Mouse (Mus musculus) cerebellum, postnatal 36 days (tissue): ENCODE measurements at regions not wholly inside any gene's neighbourhood (a gene's known extent, or its start where the extent isn't known, plus 50 kb on each side); places are given as distances from the start of the nearest gene placed in this dataset.

ENCODE experiments used
- DNase-seq, 2 experiments: peaks; one replicate each; pipeline ENCODE4 v3.0.0; 2021 to 2022; ENCODE audit warnings: mixed read lengths in 2 of 2

DNA sequence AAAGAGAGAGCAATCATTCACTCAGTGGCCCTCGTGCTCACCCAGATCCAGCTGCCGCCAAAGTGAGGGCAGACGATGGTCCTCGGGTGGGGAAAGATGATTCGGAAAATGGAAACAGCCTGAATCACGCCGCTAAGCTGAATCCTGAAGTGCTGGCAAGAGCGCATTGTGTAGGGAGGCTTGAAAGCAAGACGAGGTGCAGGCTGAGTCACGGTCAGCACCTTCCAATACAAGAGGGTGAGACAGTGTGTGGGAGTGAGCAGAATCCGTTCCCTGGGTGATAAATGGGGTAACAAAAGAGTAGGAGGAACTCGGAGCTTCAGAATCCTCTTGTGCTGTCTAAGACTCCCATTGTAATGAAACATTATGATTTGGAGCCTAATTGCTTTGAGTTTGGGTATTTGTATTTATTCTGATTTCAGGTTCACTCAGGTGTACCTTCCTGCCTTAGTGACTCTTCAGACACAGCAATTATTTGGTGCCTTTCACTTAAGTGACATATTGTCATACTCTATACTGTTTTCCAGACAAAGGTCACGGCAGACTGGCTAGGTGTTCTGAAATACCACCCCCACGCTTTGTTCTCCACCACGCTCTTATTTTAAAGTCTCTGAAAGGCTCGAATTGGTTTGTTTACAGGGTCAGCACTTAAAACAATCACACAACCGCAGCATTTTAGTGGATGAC is 70.0 kb downstream of the Mbip start:
- no peak for DNase-seq

DNA sequence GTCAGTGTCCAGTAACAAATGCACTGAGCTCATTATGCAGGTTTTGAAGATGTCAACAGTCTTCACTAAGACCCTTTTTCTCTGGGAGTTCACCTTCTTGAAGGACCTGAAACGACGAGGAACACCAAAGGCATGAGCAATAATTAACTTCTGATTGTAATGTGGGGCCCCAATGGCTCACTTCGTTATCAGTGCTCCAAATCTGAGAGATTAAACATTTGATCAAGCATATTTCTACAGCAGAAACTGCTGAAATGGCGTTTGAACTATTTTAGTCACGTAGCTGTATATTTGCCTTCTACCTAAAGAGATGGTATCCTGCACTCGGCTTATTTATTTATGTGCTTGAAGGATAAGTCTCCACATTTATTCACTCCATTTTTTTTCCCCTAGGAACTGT is 80.6 kb downstream of the Mbip start:
- no peak for DNase-seq

DNA sequence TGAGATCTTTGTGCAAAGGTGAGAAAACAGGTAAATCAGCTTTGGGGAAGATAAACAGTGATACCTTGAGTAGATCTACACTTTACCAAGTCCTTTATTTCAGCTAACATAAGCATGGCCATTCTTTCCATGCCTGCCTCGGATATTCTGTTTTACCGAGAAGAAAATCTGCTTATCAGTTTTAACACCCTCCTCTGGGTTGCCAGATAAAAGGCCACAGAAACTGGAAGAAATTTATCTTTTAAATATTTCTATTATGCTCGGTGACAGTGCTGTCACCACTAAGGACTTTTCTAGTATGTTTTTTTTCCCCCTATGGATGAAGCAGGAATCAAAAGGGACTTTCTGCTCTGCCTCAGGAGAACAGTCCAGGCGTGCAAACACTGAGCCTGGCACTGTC is 84.2 kb downstream of the Mbip start:
- no peak for DNase-seq

DNA sequence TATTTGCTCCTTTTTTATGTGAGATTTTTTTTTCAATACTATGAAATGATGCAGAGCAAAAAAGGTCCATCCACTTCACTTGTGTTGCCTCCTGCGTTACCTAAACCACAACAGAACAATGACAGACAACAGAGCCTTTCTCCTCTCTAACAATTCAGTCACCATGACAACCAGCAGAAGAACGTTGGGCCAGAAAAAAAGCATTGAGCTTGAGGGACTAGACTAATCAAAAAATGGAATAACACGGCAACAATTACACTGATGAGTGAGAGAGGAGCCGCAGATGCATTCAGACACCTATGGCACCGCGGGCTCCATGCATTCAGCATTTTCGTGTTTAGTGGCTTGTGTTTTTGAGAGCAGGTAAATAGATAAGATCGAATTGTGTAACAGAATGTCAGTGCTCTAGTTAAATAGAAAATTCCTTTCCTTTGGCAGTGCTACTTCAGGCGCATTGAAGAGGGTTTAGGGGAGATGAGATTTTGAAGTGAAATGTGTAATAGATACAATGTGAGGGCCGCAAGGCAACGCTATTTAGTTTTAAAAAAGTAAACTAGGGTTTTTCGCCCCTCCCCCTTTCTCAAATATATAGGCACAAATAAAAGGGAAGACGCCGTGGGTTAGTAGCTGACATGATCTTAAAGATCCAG is 87.2 kb downstream of the Mbip start:
- no peak for DNase-seq

DNA sequence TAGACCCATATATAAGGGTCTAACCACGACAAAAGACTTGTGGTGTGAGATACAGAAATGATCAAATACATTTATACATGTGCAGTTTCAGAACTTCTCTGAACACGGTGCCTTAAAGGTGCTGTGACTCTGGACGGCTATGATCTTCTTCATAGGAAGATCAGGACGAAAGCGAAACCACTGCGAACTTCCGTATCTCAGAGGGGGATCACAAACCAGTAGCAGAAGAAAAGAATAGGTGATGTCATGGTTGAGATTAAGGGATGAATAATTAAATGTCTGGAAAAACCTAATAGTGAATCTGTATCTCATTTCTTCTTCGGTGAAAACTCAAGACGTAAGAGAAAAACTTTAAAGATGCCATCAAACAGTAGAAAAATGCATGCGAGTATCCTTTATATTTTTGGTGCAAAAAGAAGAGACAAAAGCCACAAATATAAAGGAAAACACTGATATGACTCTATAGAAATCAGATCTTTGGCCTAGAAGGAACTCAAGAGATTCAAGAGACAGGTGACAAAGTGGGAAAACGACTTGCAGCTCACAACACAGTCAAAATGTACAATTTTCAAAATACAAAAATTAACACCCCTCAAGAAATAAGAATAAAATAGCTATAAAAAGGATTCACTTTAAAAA is 89.3 kb downstream of the Mbip start:
- no peak for DNase-seq

DNA sequence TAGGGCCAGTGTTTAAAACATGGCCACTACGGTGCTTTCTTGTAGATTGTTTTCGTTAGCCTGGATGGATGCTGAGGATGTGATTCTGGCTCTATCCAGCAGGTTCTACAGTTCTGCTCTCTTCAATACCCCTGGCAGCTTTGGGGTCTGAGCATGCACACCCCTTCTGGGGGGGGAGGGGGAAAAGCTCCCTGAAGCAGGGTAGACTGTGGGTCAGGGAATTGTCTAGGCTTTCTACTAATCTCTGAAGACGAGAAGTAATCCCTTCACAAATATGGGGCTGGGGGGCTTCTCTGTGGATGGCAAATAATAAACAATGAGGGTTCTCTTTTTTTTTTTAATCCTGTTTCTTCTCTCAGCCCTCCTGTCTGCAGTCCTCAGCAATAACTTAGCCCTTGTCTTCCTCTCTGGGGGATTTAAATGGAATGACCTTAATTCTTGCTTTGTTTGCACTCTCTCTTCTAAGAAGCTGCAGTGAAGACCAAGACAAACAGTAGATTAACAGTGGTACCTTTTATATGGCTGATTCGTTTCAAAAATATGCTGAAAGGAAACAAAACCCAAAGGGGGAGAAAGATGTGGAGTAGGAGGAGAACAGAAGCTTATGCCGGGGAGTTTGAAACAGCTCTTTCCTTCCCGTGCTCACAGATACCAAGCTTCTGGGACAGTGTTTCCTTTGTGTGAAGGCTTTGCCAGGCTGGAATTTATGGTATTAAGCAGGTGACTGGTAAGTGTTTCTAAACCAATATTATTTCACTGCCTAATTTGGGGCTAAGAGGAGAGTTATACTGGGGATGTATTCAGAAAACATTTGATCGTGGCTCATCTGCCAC is 92.9 kb downstream of the Mbip start:
- no peak for DNase-seq

DNA sequence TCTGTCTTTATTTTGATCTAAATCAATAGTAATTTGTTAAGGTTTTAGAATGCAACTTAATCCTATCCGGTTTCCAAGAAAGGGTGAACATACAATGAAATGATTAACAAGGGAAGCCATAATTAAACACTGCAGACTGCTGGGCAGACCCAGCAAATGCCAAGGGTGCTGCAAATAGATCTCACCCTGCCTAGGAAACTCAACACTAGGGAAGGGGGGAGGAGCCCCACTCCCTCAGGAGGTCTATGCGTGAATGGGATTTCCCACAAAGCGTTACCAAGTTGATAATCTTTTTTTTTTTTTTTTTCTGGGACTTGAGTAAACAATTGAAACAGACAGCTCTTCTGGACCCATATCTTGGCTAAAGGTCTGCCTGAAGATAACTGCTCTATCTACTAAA is 95.4 kb downstream of the Mbip start:
- no peak for DNase-seq

DNA sequence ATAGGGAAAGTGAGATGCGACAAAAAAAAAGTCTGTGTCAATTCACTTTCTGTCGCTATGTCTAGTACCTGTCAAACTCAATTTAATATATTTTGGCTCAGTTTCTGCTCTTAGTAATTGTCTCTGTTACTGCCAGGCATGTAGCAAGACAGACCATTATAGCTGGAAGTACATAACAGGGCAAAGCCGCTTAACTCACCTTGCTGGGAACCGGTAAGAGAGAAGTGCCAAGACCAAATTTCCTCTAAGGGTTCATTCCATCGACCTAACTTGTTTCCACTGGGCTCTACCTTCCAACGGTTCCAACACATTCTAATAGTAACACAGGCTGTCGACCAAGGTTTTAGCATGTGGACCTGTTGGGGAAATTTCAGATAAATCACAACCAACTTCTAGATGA is 99.3 kb downstream of the Mbip start:
- no peak for DNase-seq

DNA sequence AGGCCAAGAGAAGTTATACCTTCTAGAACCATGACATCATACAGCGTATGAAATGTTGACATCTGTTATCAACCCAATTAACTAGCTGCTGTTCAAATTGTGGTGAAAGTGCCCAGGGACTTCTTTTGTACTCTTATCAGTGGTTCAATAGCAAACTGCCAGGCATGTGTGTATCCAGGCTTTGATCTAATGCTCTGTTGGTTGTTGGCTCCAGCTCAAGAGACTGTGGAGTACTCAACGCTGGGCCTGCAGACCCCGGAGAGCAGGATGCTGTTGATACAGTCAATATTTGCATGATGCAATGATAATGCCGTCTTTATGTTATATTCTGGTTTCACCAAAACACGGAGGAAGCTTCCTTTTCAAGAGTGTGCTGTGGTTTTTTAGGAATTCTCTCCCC is 102.9 kb downstream of the Mbip start:
- no peak for DNase-seq

DNA sequence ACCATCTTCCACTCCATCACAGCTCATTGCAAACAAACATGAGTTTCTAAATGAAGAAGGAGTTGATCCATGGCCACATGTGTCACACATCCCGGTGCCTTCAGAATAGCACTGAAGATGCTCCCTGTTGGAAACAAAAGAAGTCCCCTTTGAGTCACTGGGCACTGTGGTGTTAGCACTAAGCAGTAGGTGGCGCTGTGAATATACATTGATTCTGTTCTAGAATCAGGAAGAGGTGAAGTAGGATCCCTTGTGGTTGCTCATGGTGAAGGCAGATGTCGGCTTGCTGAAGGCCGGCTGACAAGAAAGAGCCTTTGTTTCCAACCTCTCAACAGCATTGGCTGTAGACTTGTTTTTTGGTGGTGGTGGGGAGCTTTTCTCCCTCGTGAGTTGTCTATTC is 104.0 kb downstream of the Mbip start:
- no peak for DNase-seq

DNA sequence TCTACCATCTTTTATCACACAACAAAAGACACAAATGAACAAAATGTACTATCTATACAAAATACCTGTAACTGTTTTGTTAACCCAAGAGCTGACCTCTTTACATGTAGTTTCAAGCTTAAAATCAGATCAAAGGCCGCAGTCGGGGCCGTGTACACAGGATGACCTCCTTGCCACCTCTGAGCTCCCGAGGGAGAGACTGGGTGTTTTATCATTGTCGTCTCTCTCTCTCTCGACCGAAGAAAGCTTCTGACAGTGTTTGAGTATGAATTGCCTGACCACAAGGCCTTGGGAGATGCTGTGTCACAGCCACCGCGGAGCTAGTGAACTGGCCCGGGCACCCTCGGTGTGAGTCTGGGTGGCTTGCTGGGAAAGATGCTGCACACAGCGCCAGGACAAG is 105.5 kb downstream of the Mbip start:
- DNase-seq: no peak

DNA sequence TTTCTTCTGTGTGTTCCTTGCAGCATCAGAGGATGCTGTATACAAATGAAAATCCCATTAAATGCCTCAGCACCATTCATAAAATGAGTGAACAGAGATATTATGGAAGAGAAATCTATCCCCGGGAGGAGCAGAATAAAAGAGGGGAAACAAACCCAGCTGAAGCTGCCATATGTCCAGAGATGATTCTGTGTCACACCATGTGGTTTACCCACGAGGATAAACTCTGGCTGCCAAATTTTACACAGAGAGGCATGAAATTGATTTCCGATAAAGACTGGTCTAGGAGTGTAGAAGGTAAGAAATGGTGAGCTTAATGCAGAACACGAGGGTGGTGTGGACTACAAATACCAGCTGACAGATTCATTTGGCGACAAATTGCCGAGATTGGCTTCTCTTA is 111.1 kb downstream of the Mbip start:
- no peak for DNase-seq

DNA sequence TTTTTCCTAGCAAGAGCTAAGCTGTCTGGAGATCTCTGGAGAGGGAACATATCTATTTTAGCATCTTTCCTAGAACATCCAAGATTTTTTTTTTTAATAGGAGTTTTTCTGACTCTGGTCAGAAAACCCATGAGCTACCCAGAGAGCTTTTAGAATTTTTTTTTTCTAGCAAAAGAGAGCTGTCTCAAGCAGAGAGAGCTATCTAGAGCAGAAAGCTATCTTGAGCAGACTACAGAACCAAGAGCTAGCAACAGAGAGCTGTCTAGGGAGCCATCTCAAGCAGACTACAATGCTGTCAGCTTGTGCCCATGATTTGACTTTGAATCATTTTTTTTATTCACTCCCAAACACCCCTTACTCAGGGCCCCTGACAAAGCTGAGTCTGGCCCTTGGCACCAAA is 112.5 kb downstream of the Mbip start:
- DNase-seq: no peak

DNA sequence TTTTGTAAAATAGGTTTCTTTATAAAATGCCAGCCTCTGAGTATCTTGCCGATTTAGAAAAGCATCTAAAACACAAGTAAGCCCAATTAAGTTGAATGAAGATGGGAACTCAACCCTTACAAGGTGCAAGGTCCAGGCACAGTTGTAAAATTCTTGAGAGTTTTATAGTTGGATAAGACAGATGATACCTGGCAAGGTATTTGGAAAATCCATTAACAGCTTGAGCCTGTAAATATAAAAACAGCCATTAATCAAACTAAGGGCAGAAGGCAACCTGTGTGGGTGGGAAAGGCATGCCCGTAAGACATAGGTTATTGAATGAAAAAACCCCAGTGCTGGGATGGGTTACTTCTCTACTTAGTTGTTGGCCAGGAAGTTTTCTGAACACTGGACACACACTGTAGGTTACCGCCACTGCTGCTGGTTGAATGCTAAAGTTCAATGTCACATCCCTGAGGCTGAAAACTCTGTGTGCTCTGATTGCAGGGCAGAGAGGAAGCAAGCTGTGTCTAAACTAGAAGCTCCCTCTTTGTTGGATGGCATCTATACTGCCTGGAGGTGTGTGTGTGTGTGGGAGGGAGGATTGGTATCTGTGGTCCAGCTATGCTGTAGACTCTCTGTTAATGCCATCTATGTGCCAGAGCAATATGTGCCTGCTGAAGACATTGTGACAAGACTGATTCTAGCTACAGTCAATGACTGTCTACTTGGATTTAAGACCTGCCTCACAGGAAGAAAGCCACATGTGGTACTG is 121.4 kb downstream of the Mbip start:
- no peak for DNase-seq

DNA sequence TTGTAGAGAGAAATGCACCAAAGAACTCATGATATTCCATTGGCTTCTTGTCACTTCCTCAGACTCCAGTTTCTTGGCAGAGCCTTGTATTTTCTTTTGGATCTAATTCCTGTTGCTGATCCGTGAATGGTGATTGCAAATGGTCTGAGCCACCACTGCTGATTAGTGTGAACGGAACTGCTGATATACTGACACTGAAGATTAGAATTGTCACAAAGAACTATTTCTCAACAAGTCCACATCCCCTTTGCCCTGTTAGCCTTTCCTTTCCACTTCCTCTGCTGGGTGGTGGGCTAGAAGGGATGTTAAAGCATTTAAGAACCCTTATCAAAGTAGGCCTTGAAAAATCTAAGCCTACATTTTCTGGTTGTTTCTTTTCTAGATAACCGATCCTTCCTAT is 152.2 kb downstream of the Mbip start:
- no peak for DNase-seq

DNA sequence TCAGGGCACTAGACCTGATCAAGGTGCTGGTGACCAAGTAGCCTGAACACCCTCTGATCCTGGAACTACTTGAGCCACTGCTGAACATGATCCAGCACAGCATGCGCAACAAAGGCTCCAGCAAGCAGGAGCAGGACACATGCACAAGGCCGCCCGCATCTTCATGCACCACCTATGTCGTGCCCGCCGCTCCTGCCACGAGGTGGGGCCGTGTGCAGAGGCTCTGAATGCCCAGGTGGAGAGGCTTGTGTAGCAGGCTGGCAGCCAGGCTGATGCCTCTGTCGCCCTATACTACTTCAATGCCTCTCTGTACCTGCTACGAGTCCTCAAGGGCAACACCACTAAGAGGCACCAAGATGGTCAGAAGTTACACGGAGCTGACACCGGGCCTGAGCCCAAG is 156.1 kb downstream of the Mbip start:
- no peak for DNase-seq

DNA sequence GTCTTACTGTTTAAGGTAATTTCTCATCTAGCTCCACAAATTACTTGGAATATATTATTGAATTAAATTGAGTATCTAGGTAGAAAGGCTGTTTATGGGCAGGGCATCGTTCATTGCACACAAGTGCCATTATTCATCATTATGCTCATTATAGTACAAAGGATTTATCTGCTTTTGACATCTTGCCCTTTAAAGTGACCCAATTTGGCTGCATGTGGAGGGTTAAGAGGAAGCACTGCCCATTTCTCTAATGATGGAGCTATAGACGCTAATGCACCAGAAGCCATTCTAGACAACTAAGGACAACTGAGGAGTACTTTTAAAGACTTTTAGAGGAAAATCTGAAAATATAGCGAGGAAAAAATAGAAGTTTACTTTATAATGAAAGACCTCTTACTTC is 185.0 kb downstream of the Mbip start:
- DNase-seq: no peak

DNA sequence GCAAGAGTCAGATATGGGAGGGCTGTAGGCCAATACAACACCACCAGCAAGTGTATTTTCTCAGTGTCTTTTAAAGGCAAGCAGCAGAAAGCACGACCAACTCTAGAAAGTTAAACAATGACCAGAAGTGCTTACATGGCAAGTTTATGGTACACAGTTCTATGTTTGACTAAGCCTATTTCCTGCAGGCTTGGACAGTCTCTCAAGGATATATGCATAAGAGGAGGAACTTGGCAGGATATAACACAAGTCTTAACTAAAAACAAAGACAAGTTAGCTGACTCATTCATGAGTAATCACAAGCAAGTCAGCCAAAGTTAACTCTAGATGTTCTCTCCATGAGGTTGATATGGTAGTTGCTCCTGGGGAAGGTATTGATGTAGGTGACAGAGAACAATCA is 201.3 kb downstream of the Mbip start:
- no peak for DNase-seq

DNA sequence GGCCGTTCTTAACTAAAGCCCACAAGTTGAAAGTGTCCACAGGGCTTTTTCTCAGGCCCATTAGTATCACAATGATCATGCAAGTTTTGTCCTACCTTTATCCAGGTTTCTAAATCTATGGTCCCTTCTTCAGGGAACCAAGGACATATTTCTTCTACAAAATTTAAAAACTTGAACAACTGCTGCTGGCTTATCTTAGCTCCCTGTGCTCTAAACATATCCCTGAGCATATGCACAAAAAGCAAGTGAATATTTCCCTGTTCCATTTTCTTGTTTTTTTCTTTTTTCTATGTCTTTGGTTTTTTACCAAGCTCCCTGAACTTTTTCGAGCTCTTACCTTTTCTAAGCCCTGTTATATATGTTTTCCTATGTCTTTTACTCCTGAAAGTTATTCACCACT is 201.9 kb downstream of the Mbip start:
- DNase-seq: no peak

DNA sequence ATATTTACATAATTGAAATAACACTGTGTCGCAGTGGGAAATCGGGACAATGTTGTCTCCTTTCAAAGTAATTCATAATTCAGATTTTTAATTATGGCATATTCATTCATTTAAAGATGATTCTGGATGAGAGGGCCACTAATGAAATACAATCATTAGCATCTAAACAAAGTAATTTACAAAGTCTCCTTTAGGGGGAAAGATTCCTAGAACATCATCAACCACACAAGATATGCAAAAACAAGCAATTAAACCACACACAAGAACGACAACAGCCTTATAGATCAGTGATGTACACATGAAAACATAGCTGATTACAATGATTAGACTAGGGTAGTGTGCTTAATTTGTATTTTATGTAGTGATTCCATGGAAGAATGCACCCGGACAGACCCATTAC is 231.2 kb downstream of the Mbip start:
- no peak for DNase-seq

DNA sequence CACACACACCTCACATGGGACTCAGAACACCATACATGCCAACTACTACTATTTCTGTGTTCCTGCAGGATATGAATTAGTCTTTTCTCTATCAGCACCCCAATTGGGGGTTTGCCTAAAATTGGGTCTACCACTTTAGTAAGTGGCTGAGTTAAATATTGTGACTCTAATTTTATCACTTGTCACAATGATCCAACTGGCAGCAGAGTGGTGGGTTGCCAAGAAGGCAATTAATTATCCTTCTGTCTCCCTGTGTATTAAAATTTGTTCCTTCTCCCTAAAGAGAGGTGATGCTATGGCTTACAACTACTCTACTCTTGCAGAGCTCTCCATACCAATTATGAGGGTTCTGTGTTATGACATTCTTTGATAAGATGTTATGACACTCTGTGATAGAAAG is 245.3 kb downstream of the Brms1l start:
- DNase-seq: no peak

DNA sequence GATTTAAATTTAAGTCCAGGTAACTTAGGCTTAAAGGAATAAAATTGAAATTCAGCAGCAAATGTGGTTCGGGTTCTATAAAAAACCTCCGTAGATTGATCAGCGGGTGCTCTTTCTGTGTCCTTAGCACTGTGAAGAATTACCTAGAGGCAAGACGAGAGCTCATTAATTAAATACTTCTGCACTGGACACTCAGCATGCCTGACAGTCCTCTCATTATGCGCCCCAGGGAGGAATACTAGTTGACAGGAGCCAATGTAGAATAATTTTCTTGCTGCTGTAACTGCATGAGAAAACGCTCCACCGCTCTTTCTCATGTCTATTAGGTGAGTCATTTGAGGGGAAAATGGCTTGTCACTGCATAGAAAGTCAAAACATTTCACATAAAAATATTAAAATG is 228.1 kb downstream of the Brms1l start:
- no peak for DNase-seq

DNA sequence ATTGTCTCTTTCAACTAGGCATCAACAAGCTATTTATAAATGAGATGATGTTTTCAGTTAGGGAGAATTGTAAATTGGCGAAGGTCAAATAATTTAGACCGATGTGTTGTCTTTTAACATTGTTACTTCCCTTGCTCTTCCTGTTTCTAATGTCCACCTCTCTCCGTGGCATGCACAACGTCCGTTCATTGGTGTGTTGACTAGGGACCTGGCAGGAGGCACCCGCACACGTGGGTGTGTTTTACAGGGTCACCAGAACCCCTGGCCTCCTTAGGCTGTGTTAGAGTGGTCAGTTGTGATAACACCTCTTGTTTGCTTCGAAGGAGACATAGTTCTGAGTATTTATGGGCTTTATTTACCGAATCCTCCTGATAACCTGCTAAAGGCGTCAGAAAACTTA is 222.8 kb downstream of the Brms1l start:
- no peak for DNase-seq
